Mouse (Mus musculus): ENCODE measurements around the gene Carns1.
"Not testable (repeated sequence)": the region's sequence is repeated elsewhere in the genome, so short reads cannot be mapped to it uniquely, and the experiment has no call there.

The Carns1 gene

GRCm38 (mm10) chr19:4129462-4129861 is 45.8 kb downstream of the Carns1 start:
- no peak for DNase-seq

- DNase-seq = no peak
Observed at GRCm38 (mm10) chr19:4126759-4127495, 48.4 kb downstream of the Carns1 start.

GRCm38 (mm10) chr19:4125741-4126696 is 49.3 kb downstream of the Carns1 start, which contains the start of gene Aip:
TSS of gene Aip (minus strand) at chr19:4125858.
- DNase-seq = peak; percentile 99

- DNase-seq = not testable (repeated sequence)
Observed at GRCm38 (mm10) chr19:4125268-4125667, 50.0 kb downstream of the Carns1 start.

GRCm38 (mm10) chr19:4124432-4124831 is 50.8 kb downstream of the Carns1 start:
- no peak for DNase-seq

GRCm38 (mm10) chr19:4122411-4123370 is 52.6 kb downstream of the Carns1 start:
- DNase-seq = no peak

GRCm38 (mm10) chr19:4121896-4122295 is 53.4 kb downstream of the Carns1 start:
- not testable (repeated sequence) for DNase-seq

GRCm38 (mm10) chr19:4121097-4121805 is 54.0 kb downstream of the Carns1 start:
- peak; percentile 98 for DNase-seq

GRCm38 (mm10) chr19:4120496-4120895 is 54.8 kb downstream of the Carns1 start:
- DNase-seq = no peak

- DNase-seq = no peak
Observed at GRCm38 (mm10) chr19:4119716-4120487, 55.4 kb downstream of the Carns1 start.

GRCm38 (mm10) chr19:4118350-4118749 is 56.9 kb downstream of the Carns1 start:
- no peak for DNase-seq

GRCm38 (mm10) chr19:4117006-4117405 is 58.3 kb downstream of the Carns1 start:
- DNase-seq = no peak

- no peak for DNase-seq
Observed at GRCm38 (mm10) chr19:4115816-4116215, 59.5 kb downstream of the Carns1 start.

GRCm38 (mm10) chr19:4115144-4115543 is 60.1 kb downstream of the Carns1 start:
- no peak for DNase-seq

- no peak for DNase-seq
Observed at GRCm38 (mm10) chr19:4114551-4114950, 60.7 kb downstream of the Carns1 start.

Measured in cerebellum, adult 11 months (tissue).